Mouse (Mus musculus): Measurements from ENCODE around the gene Fbxo47.

- no peak for TF ChIP-seq CTCF (IDR thresholded peaks at IDR 0.05; ENCODE audit: borderline replicate concordance, insufficient read depth, low read depth, low read length)
- no peak for TF ChIP-seq POLR2A (IDR thresholded peaks at IDR 0.05; ENCODE audit: borderline replicate concordance, insufficient read depth, low read length)
Measured at GRCm38 (mm10) chr11:97885296-97885915, 1.5 kb upstream of the Fbxo47 start.
